Mouse (Mus musculus) heart, postnatal 14 days (tissue): ENCODE measurements around the gene Olfr209. TPM values are rescaled to one million over a fixed set of nuclear protein-coding genes. Genes with fewer than 3 reads are reported as not detected.
"Not testable (repeated sequence)": the region's sequence is repeated elsewhere in the genome, so short reads cannot be mapped to it uniquely, and the experiment has no call there.

Source experiments
- DNase-seq, 2 experiments: peaks; one replicate each; pipeline ENCODE4 v3.0.0; 2021 to 2022
- intact Hi-C: fragments of 180-260 bp; cut with DNase I; formaldehyde crosslinking; loops from one replicate; pipeline ENCODE4 v1.15.1; 2025
- long read RNA-seq, 2 experiments: library from polyadenylated mRNA; stranded (forward); transcript quantifications; one replicate each; pipeline ENCODE4 v2.0.0; 2021
- total RNA-seq, 2 experiments: library from RNA; stranded (reverse); gene quantifications; 2 replicates each; pipeline ENCODE4 v1.2.3; 2021

The Olfr209 gene
- not detected for total RNA-seq
- long read RNA-seq, experiment 1: 0 reads
- long read RNA-seq, experiment 2: 0 reads

- intact Hi-C loops: no loop called here
- no peak for DNase-seq
Measured at GRCm38 (mm10) chr16:59363893-59364292, at the start of gene Olfr209. Gene Olfr209, minus strand, starts transcription at chr16:59363993.

- peak in 1 of 2 experiments; percentile 4 for DNase-seq
- intact Hi-C loops: no loop called here
Measured at GRCm38 (mm10) chr16:59413475-59413874, 49.7 kb upstream of the Olfr209 start.

- no peak for DNase-seq
- intact Hi-C loops: loop anchor here (10.0 kb wide), 1 partner anchor 955 kb away; no protein-coding TSS in a partner anchor
Measured at GRCm38 (mm10) chr16:59409800-59410199, 46.0 kb upstream of the Olfr209 start.

- DNase-seq: no peak
- intact Hi-C loops: loop anchor here (10.0 kb wide), 1 partner anchor 955 kb away; no protein-coding TSS in a partner anchor
Measured at GRCm38 (mm10) chr16:59409341-59409748, 45.6 kb upstream of the Olfr209 start.

- no peak for DNase-seq
- intact Hi-C loops: loop anchor here (10.0 kb wide), 1 partner anchor 952 kb away; no protein-coding TSS in a partner anchor
Measured at GRCm38 (mm10) chr16:59407032-59407431, 43.2 kb upstream of the Olfr209 start, which contains the start of gene Gabrr3. Gene Gabrr3, plus strand, starts transcription at chr16:59407332.

GRCm38 (mm10) chr16:59404798-59405197, 41.0 kb upstream of the Olfr209 start:
- intact Hi-C loops: loop anchor here (5.0 to 10.0 kb wide), 2 partner anchors 777 to 950 kb away; no protein-coding TSS in a partner anchor
- DNase-seq: no peak

GRCm38 (mm10) chr16:59403684-59404083, 39.9 kb upstream of the Olfr209 start:
- intact Hi-C loops: loop anchor here (5.0 to 10.0 kb wide), 2 partner anchors 776 to 949 kb away; no protein-coding TSS in a partner anchor
- DNase-seq: peak in 1 of 2 experiments; percentile 11

- intact Hi-C loops: loop anchor here (5.0 to 10.0 kb wide), 2 partner anchors 775 to 947 kb away; no protein-coding TSS in a partner anchor
- DNase-seq: no peak
Measured at GRCm38 (mm10) chr16:59401985-59402384, 38.2 kb upstream of the Olfr209 start.

GRCm38 (mm10) chr16:59401102-59401501, 37.3 kb upstream of the Olfr209 start:
- intact Hi-C loops: loop anchor here (5.0 to 10.0 kb wide), 2 partner anchors 774 to 946 kb away; no protein-coding TSS in a partner anchor
- DNase-seq: no peak

GRCm38 (mm10) chr16:59393300-59393699, 29.5 kb upstream of the Olfr209 start:
- intact Hi-C loops: no loop called here

GRCm38 (mm10) chr16:59349146-59349545, 14.6 kb downstream of the Olfr209 start, which contains the start of gene Olfr206:
Gene Olfr206, minus strand, starts transcription at chr16:59349246.
- no peak for DNase-seq

More at GRCm38 (mm10) chr16:59393300-59393699, 29.5 kb upstream of the Olfr209 start:
- DNase-seq: no peak

GRCm38 (mm10) chr16:59331038-59331437, 32.8 kb downstream of the Olfr209 start, which contains the start of gene Olfr205:
Gene Olfr205, minus strand, starts transcription at chr16:59331138.
- intact Hi-C loops: no loop called here
- DNase-seq: no peak

More at GRCm38 (mm10) chr16:59349146-59349545, 14.6 kb downstream of the Olfr209 start, which contains the start of gene Olfr206:
- intact Hi-C loops: no loop called here

GRCm38 (mm10) chr16:59323262-59323661, 40.5 kb downstream of the Olfr209 start:
- DNase-seq, intact Hi-C loops: not testable (repeated sequence)

GRCm38 (mm10) chr16:59318148-59318547, 45.6 kb downstream of the Olfr209 start, which contains the start of gene Olfr204:
Gene Olfr204, minus strand, starts transcription at chr16:59318248.
- no peak for DNase-seq
- intact Hi-C loops: no loop called here

Other genes with a start within 250 kb of the Olfr209 start
- gene Olfr194, start 242.9 kb downstream of the Olfr209 start, total RNA-seq: not detected
- not detected for gene Olfr195, start 216.9 kb downstream of the Olfr209 start, total RNA-seq
- gene Olfr196, start 193.5 kb downstream of the Olfr209 start, total RNA-seq: not detected
- gene Olfr198, start 160.5 kb downstream of the Olfr209 start, total RNA-seq: not detected
- gene Olfr199, start 144.2 kb downstream of the Olfr209 start, total RNA-seq: not detected
- gene Olfr201, start 91.4 kb downstream of the Olfr209 start, total RNA-seq: not detected
- gene Olfr202, start 77.2 kb downstream of the Olfr209 start, total RNA-seq: not detected
- gene Olfr203, start 65.1 kb downstream of the Olfr209 start, total RNA-seq: not detected
- gene Olfr204, start 45.7 kb downstream of the Olfr209 start, total RNA-seq: not detected
- gene Olfr205, start 32.9 kb downstream of the Olfr209 start, total RNA-seq: not detected
- not detected for gene Olfr206, start 14.7 kb downstream of the Olfr209 start, total RNA-seq
- gene Gabrr3, start 43.3 kb upstream of the Olfr209 start, total RNA-seq: not detected
- 10 to 100 TPM; 12.7 to 12.9 TPM for gene Riox2, start 107.8 kb upstream of the Olfr209 start, total RNA-seq
- 10 to 100 TPM; 64.1 to 67.2 TPM for gene Crybg3, start 237.0 kb upstream of the Olfr209 start, total RNA-seq